Mouse (Mus musculus): ENCODE measurements around the gene Btbd1. TPM values are rescaled to one million over a fixed set of nuclear protein-coding genes. Genes with fewer than 3 reads are reported as not detected.

The Btbd1 gene
- polyA plus RNA-seq, 1 experiment, result 66.6 TPM

- Histone ChIP-seq H3K27me3 (ENCODE audit: control insufficient read depth, insufficient read depth, insufficient read length) (peaks cover 10% of the 10 kb centered on the region), H3K79me2 (ENCODE audit: control insufficient read depth, insufficient read depth) (no peaks in the 10 kb centered on the region), H3K4me2 (ENCODE audit: low read depth) (peak overlapping the region; percentile 62), H3K4me3 (no peak overlapping the region), H3ac (ENCODE audit: control insufficient read depth, insufficient read length) (no peak overlapping the region), H3K36me3 (ENCODE audit: control insufficient read depth, insufficient read depth) (no peaks in the 10 kb centered on the region)
- no peak for TF ChIP-seq MAX (IDR thresholded peaks at IDR 0.05; ENCODE audit: low read depth)
- TF ChIP-seq TCF3 (IDR thresholded peaks at IDR 0.05; ENCODE audit: insufficient read length, low read depth), result peak; percentile 81
- peak in 2 of 3 experiments; percentile 72 to 96 for TF ChIP-seq MYOG (IDR thresholded peaks at IDR 0.05; ENCODE audit: control insufficient read depth in 1 of 3, insufficient read depth in 1 of 3, insufficient read length in 2 of 3, low read depth in 2 of 3)
- TF ChIP-seq TCF12 (IDR thresholded peaks at IDR 0.05; ENCODE audit: insufficient read depth, poor library complexity, severe bottlenecking), result peak; percentile 89
- no peak for TF ChIP-seq E2F4 (IDR thresholded peaks at IDR 0.05; ENCODE audit: insufficient read depth)
- peak; percentile 96 to 98 (median 97) for TF ChIP-seq MYOD1 (IDR thresholded peaks at IDR 0.05; ENCODE audit: control insufficient read depth in 1 of 3, insufficient read length in 2 of 3, low read depth in 2 of 3)
These were observed 25.5 kb upstream of the Btbd1 start for GRCm38 (mm10) chr7:81854568-81855307.

- Histone ChIP-seq H3K4me2 (ENCODE audit: low read depth) (no peak overlapping the region), H3K36me3 (ENCODE audit: control insufficient read depth, insufficient read depth) (no peaks in the 10 kb centered on the region), H3ac (ENCODE audit: control insufficient read depth, insufficient read length) (no peak overlapping the region), H3K79me2 (ENCODE audit: control insufficient read depth, insufficient read depth) (no peaks in the 10 kb centered on the region), H3K27me3 (ENCODE audit: control insufficient read depth, insufficient read depth, insufficient read length) (peaks cover 7% of the 10 kb centered on the region), H3K4me3 (no peak overlapping the region)
- no peak for TF ChIP-seq MAX (IDR thresholded peaks at IDR 0.05; ENCODE audit: low read depth)
- no peak for TF ChIP-seq TCF12 (IDR thresholded peaks at IDR 0.05; ENCODE audit: insufficient read depth, poor library complexity, severe bottlenecking)
- TF ChIP-seq SRF (IDR thresholded peaks at IDR 0.05; ENCODE audit: control insufficient read depth, insufficient read length, low read depth), result no peak
- no peak for TF ChIP-seq CEBPB (IDR thresholded peaks at IDR 0.05; ENCODE audit: insufficient read depth, poor library complexity, severe bottlenecking)
- no peak for TF ChIP-seq TCF3 (IDR thresholded peaks at IDR 0.05; ENCODE audit: insufficient read length, low read depth)
These were observed 22.5 kb upstream of the Btbd1 start for GRCm38 (mm10) chr7:81851706-81852105.

GRCm38 (mm10) chr7:81850171-81850570, 20.9 kb upstream of the Btbd1 start:
- Histone ChIP-seq H3K27me3 (ENCODE audit: control insufficient read depth, insufficient read depth, insufficient read length) (peaks cover 7% of the 10 kb centered on the region), H3K79me2 (ENCODE audit: control insufficient read depth, insufficient read depth) (no peaks in the 10 kb centered on the region), H3K4me2 (ENCODE audit: low read depth) (no peak overlapping the region), H3K4me3 (no peak overlapping the region), H3ac (ENCODE audit: control insufficient read depth, insufficient read length) (no peak overlapping the region), H3K36me3 (ENCODE audit: control insufficient read depth, insufficient read depth) (no peaks in the 10 kb centered on the region)
- TF ChIP-seq SRF (IDR thresholded peaks at IDR 0.05; ENCODE audit: control insufficient read depth, insufficient read length, low read depth) (no peak), E2F4 (IDR thresholded peaks at IDR 0.05; ENCODE audit: insufficient read depth) (no peak), TCF12 (IDR thresholded peaks at IDR 0.05; ENCODE audit: insufficient read depth, poor library complexity, severe bottlenecking) (no peak), REST (IDR thresholded peaks at IDR 0.05; ENCODE audit: insufficient read depth, insufficient read length) (no peak), USF1 (IDR thresholded peaks at IDR 0.05; ENCODE audit: low read depth) (no peak)

GRCm38 (mm10) chr7:81849633-81850032, 20.4 kb upstream of the Btbd1 start:
- Histone ChIP-seq H3K36me3 (ENCODE audit: control insufficient read depth, insufficient read depth) (no peaks in the 10 kb centered on the region), H3K4me3 (no peak overlapping the region), H3K79me2 (ENCODE audit: control insufficient read depth, insufficient read depth) (no peaks in the 10 kb centered on the region), H3ac (ENCODE audit: control insufficient read depth, insufficient read length) (no peak overlapping the region), H3K27me3 (ENCODE audit: control insufficient read depth, insufficient read depth, insufficient read length) (peaks cover 7% of the 10 kb centered on the region), H3K4me2 (ENCODE audit: low read depth) (no peak overlapping the region)
- TF ChIP-seq MAX (IDR thresholded peaks at IDR 0.05; ENCODE audit: low read depth) (no peak), POLR2A (IDR thresholded peaks at IDR 0.05; ENCODE audit: insufficient read length, low read depth) (no peak), USF1 (IDR thresholded peaks at IDR 0.05; ENCODE audit: low read depth) (no peak), REST (IDR thresholded peaks at IDR 0.05; ENCODE audit: insufficient read depth, insufficient read length) (no peak), POLR2AphosphoS2 (IDR thresholded peaks at IDR 0.05; ENCODE audit: insufficient read length, low read depth) (no peak)

GRCm38 (mm10) chr7:81849214-81849613, 20.0 kb upstream of the Btbd1 start:
- Histone ChIP-seq H3K79me2 (ENCODE audit: control insufficient read depth, insufficient read depth) (no peaks in the 10 kb centered on the region), H3K4me3 (no peak overlapping the region)
- no peak for TF ChIP-seq MYOG (IDR thresholded peaks at IDR 0.05; ENCODE audit: control insufficient read depth in 1 of 3, insufficient read depth in 1 of 3, insufficient read length in 2 of 3, low read depth in 2 of 3)

GRCm38 (mm10) chr7:81847777-81848176, 18.5 kb upstream of the Btbd1 start:
- Histone ChIP-seq H3K4me2 (ENCODE audit: low read depth) (no peak overlapping the region), H3ac (ENCODE audit: control insufficient read depth, insufficient read length) (no peak overlapping the region), H3K27me3 (ENCODE audit: control insufficient read depth, insufficient read depth, insufficient read length) (peaks cover 7% of the 10 kb centered on the region), H3K79me2 (ENCODE audit: control insufficient read depth, insufficient read depth) (no peaks in the 10 kb centered on the region), H3K4me3 (no peak overlapping the region), H3K36me3 (ENCODE audit: control insufficient read depth, insufficient read depth) (no peaks in the 10 kb centered on the region)
- TF ChIP-seq TCF3 (IDR thresholded peaks at IDR 0.05; ENCODE audit: insufficient read length, low read depth) (no peak), TCF12 (IDR thresholded peaks at IDR 0.05; ENCODE audit: insufficient read depth, poor library complexity, severe bottlenecking) (no peak), MYOG (IDR thresholded peaks at IDR 0.05; ENCODE audit: control insufficient read depth in 1 of 3, insufficient read depth in 1 of 3, insufficient read length in 2 of 3, low read depth in 2 of 3) (no peak), MYOD1 (IDR thresholded peaks at IDR 0.05; ENCODE audit: control insufficient read depth in 1 of 3, insufficient read length in 2 of 3, low read depth in 2 of 3) (peak in 1 of 3 experiments; percentile 6), E2F4 (IDR thresholded peaks at IDR 0.05; ENCODE audit: insufficient read depth) (no peak), POLR2A (IDR thresholded peaks at IDR 0.05; ENCODE audit: insufficient read length, low read depth) (no peak)

More at GRCm38 (mm10) chr7:81849214-81849613, 20.0 kb upstream of the Btbd1 start:
- Histone ChIP-seq H3ac (ENCODE audit: control insufficient read depth, insufficient read length) (no peak overlapping the region), H3K36me3 (ENCODE audit: control insufficient read depth, insufficient read depth) (no peaks in the 10 kb centered on the region), H3K4me2 (ENCODE audit: low read depth) (no peak overlapping the region), H3K27me3 (ENCODE audit: control insufficient read depth, insufficient read depth, insufficient read length) (peaks cover 7% of the 10 kb centered on the region)

Data from myocyte (in vitro differentiated cells).